Mouse (Mus musculus) left cerebral cortex, postnatal 25 days (tissue): ENCODE measurements at regions not wholly inside any gene's neighbourhood (a gene's known extent, or its start where the extent isn't known, plus 50 kb on each side); places are given as distances from the start of the nearest gene placed in this dataset.
"Not testable (repeated sequence)": the region's sequence is repeated elsewhere in the genome, so short reads cannot be mapped to it uniquely, and the experiment has no call there.

Experiments used
- DNase-seq, 2 experiments: peaks; one replicate each; pipeline ENCODE4 v3.0.0; 2022; ENCODE audit warnings: low spot score in 2 of 2, mixed read lengths in 1 of 2
- intact Hi-C: fragments of 180-260 bp; cut with DNase I; formaldehyde crosslinking; loops from one replicate; pipeline ENCODE4 v1.15.1; 2025

DNA sequence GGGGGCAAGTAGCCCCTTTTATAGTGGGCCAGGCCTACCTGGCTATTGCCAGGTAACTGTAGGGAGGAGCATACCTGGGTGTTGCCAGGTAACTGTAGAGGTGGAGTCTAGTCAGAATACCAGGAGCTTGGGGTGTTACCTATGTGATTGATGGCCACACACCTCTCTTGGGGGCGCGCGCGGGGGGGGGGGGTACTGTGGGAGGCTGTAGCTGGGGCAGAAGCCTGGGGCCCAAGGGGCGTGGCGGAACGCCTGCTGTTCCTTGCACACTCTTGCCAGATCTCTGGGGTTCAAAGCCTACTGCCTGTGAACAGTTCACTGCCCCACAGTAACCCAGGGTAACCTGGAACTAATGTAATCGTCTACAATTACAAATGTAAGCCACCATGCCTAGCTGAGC, 96.6 kb downstream of the H2al2a start:
- no peak for DNase-seq
- intact Hi-C loops, result no loop called here

DNA sequence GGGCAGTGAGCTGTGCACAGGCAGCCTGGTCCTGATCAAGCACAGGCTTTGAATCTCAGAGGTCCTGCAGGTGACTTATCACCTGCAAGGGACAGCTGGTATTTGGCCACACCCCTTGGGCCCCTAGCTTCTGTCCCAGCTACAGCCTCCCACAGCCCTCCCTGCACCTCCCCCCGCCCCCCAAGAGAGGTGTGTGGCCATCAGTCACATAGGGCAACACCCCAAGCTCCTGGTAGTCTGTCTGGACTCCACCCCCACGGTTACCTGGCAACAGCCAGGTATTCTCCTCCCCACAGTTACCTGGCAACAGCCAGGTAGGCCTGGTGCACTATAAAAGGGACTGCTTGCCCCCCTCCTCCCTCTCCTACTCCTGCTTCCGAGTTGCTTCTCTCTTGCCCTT, 98.0 kb downstream of the H2al2a start:
- intact Hi-C loops, result no loop called here
- DNase-seq, result no peak

DNA sequence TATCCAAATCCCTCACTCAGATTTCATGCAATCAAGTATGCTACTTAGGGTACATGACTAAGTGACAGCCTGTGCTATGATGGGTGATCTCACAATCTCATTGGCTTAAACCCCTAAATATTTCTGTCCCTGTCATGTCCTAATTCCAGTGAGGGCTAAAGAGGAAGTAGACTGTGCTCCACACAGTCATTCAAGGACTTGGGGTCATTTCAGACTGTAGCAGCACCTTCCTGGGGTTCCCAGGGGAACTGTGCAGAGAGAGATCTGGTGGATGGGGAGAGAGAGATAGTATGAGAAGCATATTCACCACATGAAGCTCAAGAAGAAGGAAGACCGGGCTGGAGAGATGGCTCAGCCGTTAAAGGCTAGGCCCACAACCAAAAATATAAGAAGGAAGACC, 100.7 kb downstream of the H2al2a start:
- intact Hi-C loops, result no loop called here
- DNase-seq, result no peak

- DNase-seq, intact Hi-C loops: not testable (repeated sequence)
Observed at GRCm38 (mm10) chr2:17892661-17893060, 104.1 kb downstream of the H2al2a start.

DNA sequence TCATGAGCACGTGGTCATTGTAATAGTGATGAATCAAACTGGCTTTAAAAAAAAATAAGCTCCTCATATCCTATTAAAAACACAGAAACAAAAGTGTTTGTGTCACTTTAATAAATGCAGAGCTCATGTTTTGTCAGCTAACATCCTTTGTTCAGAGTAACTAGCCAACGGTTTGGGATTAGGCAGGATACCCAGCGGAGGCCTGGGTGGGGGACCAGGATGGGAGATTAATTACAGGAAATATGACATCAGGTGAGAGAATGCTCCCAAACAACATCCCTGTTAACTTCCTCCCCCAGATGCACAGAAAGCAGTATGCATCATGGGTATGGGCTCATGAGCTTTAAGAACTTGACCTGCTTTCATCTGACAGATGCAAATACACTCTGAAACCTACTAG, 109.1 kb downstream of the H2al2a start:
- intact Hi-C loops, result no loop called here
- no peak for DNase-seq

GRCm38 (mm10) chr2:17882389-17882788, 114.4 kb downstream of the H2al2a start:
- intact Hi-C loops, result no loop called here
- DNase-seq, result no peak

DNA sequence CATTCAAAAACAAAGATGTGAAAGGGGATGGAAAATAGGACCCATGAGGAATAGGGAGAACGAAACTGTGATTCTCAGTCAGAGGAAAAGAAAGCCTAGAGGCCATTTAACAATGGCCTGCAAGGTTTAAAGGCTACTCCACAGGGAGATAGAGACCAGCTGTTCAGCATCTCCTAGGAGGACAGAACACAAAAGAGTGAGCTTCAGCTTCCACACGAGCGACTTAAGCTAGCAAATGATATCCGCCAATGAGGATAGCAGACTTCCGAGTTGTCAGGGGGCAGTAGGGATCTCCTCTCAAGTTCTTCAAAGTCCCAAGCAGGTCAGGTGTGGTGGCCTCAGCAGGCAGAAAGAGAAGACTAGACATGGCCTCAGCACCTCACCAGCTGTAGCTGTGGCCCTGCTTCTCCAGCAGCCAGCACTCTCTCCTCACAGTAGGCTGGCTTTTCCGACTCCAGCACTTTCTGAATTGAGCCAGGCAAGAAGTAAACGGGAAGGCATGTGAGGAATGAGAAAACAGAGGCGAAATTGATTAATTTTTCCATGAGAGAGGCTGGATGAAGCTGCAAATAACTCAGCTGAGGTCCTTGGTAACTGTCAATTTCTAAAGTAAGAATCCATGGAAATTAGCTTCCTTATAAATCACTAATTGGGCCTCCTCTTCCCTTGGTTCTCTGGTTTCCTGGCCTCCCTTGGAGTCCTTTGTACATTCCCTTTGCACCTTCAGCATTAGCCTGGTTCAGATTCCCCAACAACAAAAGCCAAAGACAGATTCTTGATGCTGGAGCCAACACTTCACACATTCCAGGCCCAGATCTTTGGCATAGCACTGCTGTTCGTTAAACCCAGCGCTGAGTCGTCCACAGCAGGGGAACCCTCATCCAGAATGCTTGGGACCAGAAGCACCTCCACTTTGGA, 115.7 kb downstream of the H2al2a start:
- intact Hi-C loops, result no loop called here
- peak in 1 of 2 experiments; percentile 3 for DNase-seq

GRCm38 (mm10) chr2:17877901-17878300, 118.9 kb downstream of the H2al2a start:
- DNase-seq, result no peak
- intact Hi-C loops, result no loop called here

GRCm38 (mm10) chr2:17876942-17877341, 119.8 kb downstream of the H2al2a start:
- intact Hi-C loops, result no loop called here
- no peak for DNase-seq

- intact Hi-C loops, result no loop called here
- no peak for DNase-seq
Observed at GRCm38 (mm10) chr2:17876155-17876554, 120.6 kb downstream of the H2al2a start.

- DNase-seq, result no peak
- intact Hi-C loops, result no loop called here
Observed at GRCm38 (mm10) chr2:17870562-17870961, 126.2 kb downstream of the H2al2a start.

GRCm38 (mm10) chr2:17868145-17868544, 128.6 kb downstream of the H2al2a start:
- intact Hi-C loops, result no loop called here

DNA sequence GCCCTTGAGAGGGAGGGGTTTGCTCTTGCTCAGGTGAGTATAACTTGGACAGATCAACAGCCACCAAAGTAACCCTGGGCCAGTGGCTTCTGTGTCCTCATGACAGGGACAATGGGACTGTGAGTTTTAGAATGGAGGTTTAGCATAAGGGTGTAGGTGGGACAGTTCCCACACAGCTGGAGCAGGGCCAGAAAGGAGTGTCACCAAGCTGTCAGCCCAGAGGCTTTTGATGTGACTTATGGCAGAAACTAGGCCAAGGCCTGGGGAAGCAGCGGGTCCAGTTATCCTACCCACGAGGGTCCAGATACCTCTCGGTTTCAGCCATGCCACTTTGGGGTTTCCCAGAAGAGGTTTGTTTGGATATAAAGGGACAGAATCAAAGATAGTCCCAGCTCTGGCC, 129.4 kb downstream of the H2al2a start:
- intact Hi-C loops, result no loop called here
- peak in 1 of 2 experiments; percentile 13 for DNase-seq

More at GRCm38 (mm10) chr2:17868145-17868544, 128.6 kb downstream of the H2al2a start:
- DNase-seq, result no peak

DNA sequence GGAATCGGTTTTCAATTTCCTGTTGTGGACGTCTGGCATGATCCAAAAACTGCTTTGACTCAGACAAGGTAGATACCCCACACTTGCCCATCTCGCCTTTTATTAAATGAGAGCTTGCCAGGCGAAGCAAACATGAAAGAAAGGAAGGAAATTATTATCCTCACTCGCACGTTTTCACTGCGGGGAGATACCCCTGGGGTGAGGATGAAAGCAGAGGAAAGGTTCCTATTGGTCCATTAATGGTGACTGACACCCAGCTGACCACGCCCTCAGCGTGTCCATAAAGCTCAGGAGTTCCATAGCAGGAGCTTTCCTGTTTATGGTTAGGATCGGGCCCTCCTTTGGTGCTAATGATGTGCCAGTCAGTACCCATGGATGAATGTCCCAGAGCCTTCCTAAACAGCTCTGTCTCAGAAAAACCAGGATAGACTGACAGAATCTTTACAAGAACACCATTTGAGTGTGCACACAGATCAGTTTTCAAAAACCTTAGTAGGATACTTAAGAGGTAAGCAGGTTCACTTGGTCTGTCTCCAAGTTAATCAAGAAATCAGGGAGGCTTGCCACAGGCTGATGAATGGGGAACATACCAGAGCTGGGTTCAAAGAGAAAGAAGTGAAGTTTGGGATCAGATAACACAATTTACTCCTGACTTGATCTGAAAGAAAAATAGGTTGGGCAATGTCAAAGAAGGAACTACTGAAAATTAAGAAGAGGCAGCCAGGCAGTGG, 130.7 kb upstream of the Nebl start:
- no peak for DNase-seq
- intact Hi-C loops, result no loop called here

DNA sequence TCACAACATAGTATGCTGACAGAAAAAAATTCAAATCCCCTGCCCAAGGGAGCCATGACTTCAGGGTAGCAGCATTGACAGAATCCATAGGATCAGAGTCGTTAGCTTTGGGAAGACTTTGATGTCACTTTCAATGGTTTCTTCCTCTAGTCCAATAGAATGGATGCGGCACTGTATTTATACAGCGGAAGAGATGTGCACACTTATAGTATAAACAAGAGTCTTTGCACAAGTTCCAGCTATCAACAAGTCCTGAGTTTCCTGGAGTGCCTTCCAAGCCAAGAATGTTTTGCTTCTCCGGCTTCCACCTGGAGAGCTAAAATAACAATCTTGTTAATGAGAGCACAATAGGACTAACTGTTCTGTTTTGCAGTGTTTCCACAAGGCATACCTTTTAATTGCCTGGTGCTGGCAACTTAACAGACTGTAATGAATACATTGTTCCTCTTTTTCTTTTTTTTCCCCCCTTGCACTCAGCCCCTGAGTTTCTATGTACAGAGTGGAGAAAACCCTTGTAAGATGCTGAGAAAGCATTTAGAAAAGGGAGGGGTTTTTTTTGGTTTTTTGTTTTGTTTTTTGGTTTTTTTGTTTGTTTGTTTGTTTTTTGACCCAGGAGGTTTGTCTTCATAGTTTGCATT, 129.8 kb upstream of the Nebl start:
- intact Hi-C loops, result no loop called here
- DNase-seq, result no peak

DNA sequence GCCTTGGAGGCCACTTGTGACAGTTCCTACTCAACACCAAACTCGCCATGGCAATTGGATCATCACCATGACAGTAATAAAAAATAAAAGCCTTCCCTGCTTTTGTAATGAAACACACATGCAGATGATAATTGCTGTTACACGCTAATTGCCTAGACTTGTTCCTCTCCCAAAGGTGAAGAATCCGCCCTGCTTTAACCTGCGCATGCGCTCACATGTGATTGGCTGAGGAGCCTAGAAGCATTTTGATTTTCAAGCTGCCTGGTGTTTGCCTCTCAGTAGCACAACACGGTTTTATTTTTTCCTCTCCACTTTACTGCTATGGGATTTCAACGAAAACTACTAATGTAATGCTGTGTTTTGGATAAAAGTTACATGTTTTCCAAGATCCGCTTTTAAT, 128.0 kb upstream of the Nebl start:
- no peak for DNase-seq
- intact Hi-C loops, result no loop called here

- DNase-seq, result no peak
- intact Hi-C loops, result no loop called here
Observed at GRCm38 (mm10) chr2:17858326-17858725, 127.1 kb upstream of the Nebl start.

DNA sequence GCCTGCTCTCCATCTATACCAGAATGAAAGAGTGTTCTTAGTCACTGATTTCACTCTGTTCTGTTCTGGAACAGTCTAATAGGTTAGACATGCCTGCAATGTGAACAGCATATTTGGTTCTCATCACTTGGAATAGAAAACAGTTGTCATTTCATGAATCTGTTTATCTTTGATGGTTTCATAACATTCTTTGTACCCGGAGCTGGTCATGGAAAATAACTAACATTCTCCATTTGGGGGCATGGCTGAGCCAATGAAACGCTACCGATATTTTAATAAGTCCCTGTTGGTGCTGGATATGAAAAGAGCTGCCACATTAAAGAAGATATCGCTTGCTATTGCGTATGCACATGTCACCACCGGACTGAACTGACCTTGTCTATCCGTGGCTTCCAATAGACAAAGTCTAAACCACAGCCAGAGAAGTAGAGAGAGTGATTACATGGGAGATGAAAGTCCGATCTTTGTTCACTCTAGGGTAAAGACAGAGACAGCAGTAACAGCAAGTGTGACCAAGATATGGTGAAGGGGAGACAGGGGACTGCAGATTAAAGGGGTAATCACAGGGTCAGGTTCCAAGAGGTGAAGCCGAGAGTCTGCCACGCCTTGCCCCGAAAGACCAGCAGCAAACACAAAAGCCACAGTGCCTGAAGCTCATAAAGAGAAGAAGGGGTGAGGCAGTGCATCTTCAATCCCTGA, 124.5 kb upstream of the Nebl start:
- intact Hi-C loops, result no loop called here
- DNase-seq, result no peak

DNA sequence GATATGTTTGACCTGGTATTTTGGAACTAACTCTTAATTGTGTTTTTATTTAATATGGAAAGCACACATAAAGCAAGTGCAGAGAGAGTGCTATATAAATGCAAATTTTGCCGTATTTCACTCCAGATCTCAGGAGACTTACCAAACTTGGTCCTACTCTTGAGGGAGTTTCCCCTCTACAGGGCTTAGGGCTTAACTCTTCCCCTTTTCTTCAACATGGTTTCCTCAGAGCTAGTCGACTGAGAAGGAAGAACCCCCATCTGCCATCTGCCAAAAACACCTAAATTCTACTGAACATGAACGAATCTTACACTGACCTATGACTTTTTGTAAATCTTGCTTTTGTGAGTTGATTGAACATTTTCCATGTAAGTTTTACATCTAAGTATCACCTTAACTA, 122.8 kb upstream of the Nebl start:
- intact Hi-C loops, result no loop called here
- DNase-seq, result no peak

GRCm38 (mm10) chr2:17853500-17854011, 122.3 kb upstream of the Nebl start:
- intact Hi-C loops, result no loop called here
- no peak for DNase-seq
